Mouse (Mus musculus): Measurements from ENCODE around the gene Fignl2. TPM values are rescaled to one million over a fixed set of nuclear protein-coding genes. Genes with fewer than 3 reads are reported as not detected.

Gene Fignl2
- polyA plus RNA-seq (2012; rRNA removed) = 0.86 and 1.4 TPM in 2 replicates

GRCm38 (mm10) chr15:101077813-101078730 is at the start of gene Fignl2:
TSS of gene Fignl2 (minus strand) at chr15:101078567.
- Histone ChIP-seq H3K27me3 (ENCODE audit: control insufficient read depth, insufficient read depth, low read length) (peaks cover 14% of the 10 kb centered on the region), H3K36me3 (ENCODE audit: control insufficient read depth, insufficient read depth, low read length) (no peaks in the 10 kb centered on the region), H3K4me1 (replicated peaks; ENCODE audit: control insufficient read depth, insufficient read depth, low read length) (no peaks in the 10 kb centered on the region), H3K4me3 (ENCODE audit: control insufficient read depth, insufficient read depth, low read length) (peak within 1 kb of the TSS; percentile 38), H3K27ac (ENCODE audit: control insufficient read depth, insufficient read depth, low read length) (no peak within 1 kb of the TSS)
- no peak for DNase-seq
- TF ChIP-seq CTCF (IDR thresholded peaks at IDR 0.05; ENCODE audit: borderline replicate concordance, control insufficient read depth, extremely low read depth, insufficient read depth, low read length, poor library complexity) = no peak
- TF ChIP-seq POLR2A (IDR thresholded peaks at IDR 0.05; ENCODE audit: control insufficient read depth, extremely low read depth, insufficient read depth, low read length, poor library complexity) = no peak
- 2% methylated on average over 83 of the region's 96 CpGs for WGBS

- 90% methylated on average over 12 of the region's 12 CpGs for WGBS
- H3K27ac ChIP-seq (ENCODE audit: control insufficient read depth, insufficient read depth, low read length) = no peak overlapping the region
- TF ChIP-seq POLR2A (IDR thresholded peaks at IDR 0.05; ENCODE audit: control insufficient read depth, extremely low read depth, insufficient read depth, low read length, poor library complexity) (no peak), CTCF (IDR thresholded peaks at IDR 0.05; ENCODE audit: borderline replicate concordance, control insufficient read depth, extremely low read depth, insufficient read depth, low read length, poor library complexity) (no peak)
- peaks cover 5% of the 10 kb centered on the region; the same call in 1 of the 2 replicates for H3K4me1 ChIP-seq (replicated peaks; ENCODE audit: control insufficient read depth, insufficient read depth, low read length)
- DNase-seq = no peak
- H3K36me3 ChIP-seq (ENCODE audit: control insufficient read depth, insufficient read depth, low read length) = no peaks in the 10 kb centered on the region
- H3K27me3 ChIP-seq (ENCODE audit: control insufficient read depth, insufficient read depth, low read length) = peaks cover 12% of the 10 kb centered on the region
- no peak overlapping the region for H3K4me3 ChIP-seq (ENCODE audit: control insufficient read depth, insufficient read depth, low read length)
These were observed 48.6 kb upstream of the Fignl2 start for GRCm38 (mm10) chr15:101126876-101127544.

- Histone ChIP-seq H3K36me3 (ENCODE audit: control insufficient read depth, insufficient read depth, low read length) (no peaks in the 10 kb centered on the region), H3K27ac (ENCODE audit: control insufficient read depth, insufficient read depth, low read length) (no peak overlapping the region), H3K27me3 (ENCODE audit: control insufficient read depth, insufficient read depth, low read length) (peaks cover 12% of the 10 kb centered on the region), H3K4me1 (replicated peaks; ENCODE audit: control insufficient read depth, insufficient read depth, low read length) (no peaks in the 10 kb centered on the region), H3K4me3 (ENCODE audit: control insufficient read depth, insufficient read depth, low read length) (no peak overlapping the region)
- WGBS = 88% methylated on average over 6 of the region's 6 CpGs
- TF ChIP-seq CTCF (IDR thresholded peaks at IDR 0.05; ENCODE audit: borderline replicate concordance, control insufficient read depth, extremely low read depth, insufficient read depth, low read length, poor library complexity) (no peak), POLR2A (IDR thresholded peaks at IDR 0.05; ENCODE audit: control insufficient read depth, extremely low read depth, insufficient read depth, low read length, poor library complexity) (no peak)
- DNase-seq = no peak
These were observed 47.2 kb upstream of the Fignl2 start for GRCm38 (mm10) chr15:101125561-101125960.

GRCm38 (mm10) chr15:101123202-101123601 is 44.8 kb upstream of the Fignl2 start:
- H3K27me3 ChIP-seq (ENCODE audit: control insufficient read depth, insufficient read depth, low read length) = peaks cover 4% of the 10 kb centered on the region
- 95% methylated on average over 4 of the region's 4 CpGs for WGBS
- no peaks in the 10 kb centered on the region for H3K4me1 ChIP-seq (replicated peaks; ENCODE audit: control insufficient read depth, insufficient read depth, low read length)
- DNase-seq = no peak
- no peak overlapping the region for H3K27ac ChIP-seq (ENCODE audit: control insufficient read depth, insufficient read depth, low read length)
- H3K4me3 ChIP-seq (ENCODE audit: control insufficient read depth, insufficient read depth, low read length) = no peak overlapping the region
- H3K36me3 ChIP-seq (ENCODE audit: control insufficient read depth, insufficient read depth, low read length) = no peaks in the 10 kb centered on the region
- TF ChIP-seq POLR2A (IDR thresholded peaks at IDR 0.05; ENCODE audit: control insufficient read depth, extremely low read depth, insufficient read depth, low read length, poor library complexity) (no peak), CTCF (IDR thresholded peaks at IDR 0.05; ENCODE audit: borderline replicate concordance, control insufficient read depth, extremely low read depth, insufficient read depth, low read length, poor library complexity) (no peak)

GRCm38 (mm10) chr15:101122290-101122589 is 43.9 kb upstream of the Fignl2 start:
- no peaks in the 10 kb centered on the region for H3K36me3 ChIP-seq (ENCODE audit: control insufficient read depth, insufficient read depth, low read length)
- no peak for DNase-seq
- no peak overlapping the region for H3K4me3 ChIP-seq (ENCODE audit: control insufficient read depth, insufficient read depth, low read length)
- H3K4me1 ChIP-seq (replicated peaks; ENCODE audit: control insufficient read depth, insufficient read depth, low read length) = no peaks in the 10 kb centered on the region
- H3K27me3 ChIP-seq (ENCODE audit: control insufficient read depth, insufficient read depth, low read length) = no peaks in the 10 kb centered on the region
- H3K27ac ChIP-seq (ENCODE audit: control insufficient read depth, insufficient read depth, low read length) = no peak overlapping the region
- TF ChIP-seq CTCF (IDR thresholded peaks at IDR 0.05; ENCODE audit: borderline replicate concordance, control insufficient read depth, extremely low read depth, insufficient read depth, low read length, poor library complexity) (no peak), POLR2A (IDR thresholded peaks at IDR 0.05; ENCODE audit: control insufficient read depth, extremely low read depth, insufficient read depth, low read length, poor library complexity) (no peak)
- 58% methylated on average over 2 of the region's 2 CpGs for WGBS

- H3K4me3 ChIP-seq (ENCODE audit: control insufficient read depth, insufficient read depth, low read length) = no peak overlapping the region
- H3K27me3 ChIP-seq (ENCODE audit: control insufficient read depth, insufficient read depth, low read length) = no peaks in the 10 kb centered on the region
- WGBS = 83% methylated on average over 9 of the region's 9 CpGs
- DNase-seq = no peak
- no peaks in the 10 kb centered on the region for H3K4me1 ChIP-seq (replicated peaks; ENCODE audit: control insufficient read depth, insufficient read depth, low read length)
- no peak for TF ChIP-seq CTCF (IDR thresholded peaks at IDR 0.05; ENCODE audit: borderline replicate concordance, control insufficient read depth, extremely low read depth, insufficient read depth, low read length, poor library complexity)
- TF ChIP-seq POLR2A (IDR thresholded peaks at IDR 0.05; ENCODE audit: control insufficient read depth, extremely low read depth, insufficient read depth, low read length, poor library complexity) = no peak
- no peaks in the 10 kb centered on the region for H3K36me3 ChIP-seq (ENCODE audit: control insufficient read depth, insufficient read depth, low read length)
- H3K27ac ChIP-seq (ENCODE audit: control insufficient read depth, insufficient read depth, low read length) = no peak overlapping the region
These were observed 43.3 kb upstream of the Fignl2 start for GRCm38 (mm10) chr15:101121411-101122289.
